18 mouse cellular contexts compared by ENCODE assay signal in the genomic region with DNA sequence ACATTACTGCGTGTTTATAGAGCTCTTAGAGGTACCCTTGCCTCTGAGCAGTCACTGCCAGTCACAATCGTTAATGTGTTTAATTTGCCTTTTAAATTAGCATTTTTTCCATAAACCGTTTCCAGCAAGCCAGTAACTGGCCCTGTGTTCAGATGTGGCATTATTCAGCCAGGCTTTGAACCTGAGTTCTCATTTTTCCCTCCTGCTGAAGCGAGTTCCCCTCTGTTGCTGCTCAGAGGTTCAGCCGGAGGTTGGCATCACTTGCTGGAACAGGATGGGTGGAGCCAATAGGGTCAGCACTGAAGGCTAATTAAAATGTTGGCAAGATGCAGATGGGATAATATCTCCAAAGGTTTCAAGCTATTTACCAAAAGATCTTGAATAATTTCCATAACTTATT. TPM values are rescaled to one million over a fixed set of nuclear protein-coding genes. Genes with fewer than 3 reads are reported as not detected.
DNase-seq lines count a peak whose midpoint lies in the region; ATAC-seq lines count a peak whose summit lies in the region.
"Had no signal": no experiment of that assay in that cellular context is flagged by ENCODE, and none has a peak within 500 bp of the region (broad histone marks: within the 10 kb centered on the region; RNA-seq: fewer than 3 reads in every experiment).

No protein-coding gene starts in this region.

- DNase-seq in forebrain, embryonic 10.5 days (ENCODE audit: extremely low spot score, low spot score), result no peak
- peak; percentile 52 for DNase-seq in kidney, adult 9 months
- DNase-seq in kidney, postnatal 4 days, result no peak
- no peak for DNase-seq in heart, adult 8-10 months (ENCODE audit: low spot score)
- DNase-seq: adrenal gland, postnatal 25 days; cerebellum, adult 9-10 months; gastrocnemius, postnatal 14 days; heart, adult 2 months; layer of hippocampus, adult 9-11 months; lung, postnatal 4 days; midbrain, embryonic 14.5 days; right cerebral cortex, postnatal 14 days; spleen, adult 18-20 months had no signal

- peak; percentile 55 for ATAC-seq in forebrain, embryonic 13.5 days
- no peak for ATAC-seq in embryonic facial prominence, embryonic 15.5 days (ENCODE audit: insufficient number of reproducible peaks, low FRiP score, low TSS enrichment, low read depth)
- ATAC-seq in limb, embryonic 15.5 days (ENCODE audit: insufficient number of reproducible peaks, low FRiP score, low TSS enrichment, low read depth), result 0 out of 2 replicates have a peak, but pooled peaks have one; percentile 58
- ATAC-seq: CD4-positive, CD25-positive, alpha-beta regulatory T cell, adult 4 months had no signal

- H3K9ac ChIP-seq in forebrain, embryonic 13.5 days, result no peak overlapping the region
- no peak overlapping the region for H3K9ac ChIP-seq in embryonic facial prominence, embryonic 15.5 days
- H3K9ac ChIP-seq in limb, embryonic 15.5 days, result no peak overlapping the region
- H3K9ac ChIP-seq: hindbrain, embryonic 14.5 days had no signal

- WGBS in forebrain, embryonic 13.5 days, result 36% methylated on average over 5 of the region's 5 CpGs
- 80% methylated on average over 5 of the region's 5 CpGs for WGBS in forebrain, embryonic 10.5 days
- WGBS in embryonic facial prominence, embryonic 15.5 days, result 44% methylated on average over 5 of the region's 5 CpGs
- 32% methylated on average over 5 of the region's 5 CpGs for WGBS in limb, embryonic 15.5 days

- peaks cover 14% of the 10 kb centered on the region for H3K4me1 ChIP-seq in forebrain, embryonic 13.5 days
- peaks cover 11% of the 10 kb centered on the region for H3K4me1 ChIP-seq in forebrain, embryonic 10.5 days
- 0 out of 2 replicates have a peak, but pooled peaks cover 6% of the 10 kb centered on the region for H3K4me1 ChIP-seq in embryonic facial prominence, embryonic 15.5 days
- peaks cover 22% of the 10 kb centered on the region for H3K4me1 ChIP-seq in limb, embryonic 15.5 days

- no peak overlapping the region for H3K4me2 ChIP-seq in forebrain, embryonic 13.5 days
- H3K4me2 ChIP-seq in embryonic facial prominence, embryonic 15.5 days (replicated peaks), result no peak overlapping the region
- no peak overlapping the region for H3K4me2 ChIP-seq in limb, embryonic 15.5 days
- H3K4me2 ChIP-seq: hindbrain, embryonic 14.5 days had no signal

- no peak overlapping the region for H3K4me3 ChIP-seq in forebrain, embryonic 13.5 days
- H3K4me3 ChIP-seq in forebrain, embryonic 10.5 days, result no peak overlapping the region
- no peak overlapping the region for H3K4me3 ChIP-seq in embryonic facial prominence, embryonic 15.5 days (replicated peaks)
- H3K4me3 ChIP-seq in limb, embryonic 15.5 days, result no peak overlapping the region
- H3K4me3 ChIP-seq: heart, adult 2 months had no signal

- no peaks in the 10 kb centered on the region for H3K36me3 ChIP-seq in forebrain, embryonic 13.5 days (ENCODE audit: poor library complexity, severe bottlenecking)
- no peaks in the 10 kb centered on the region for H3K36me3 ChIP-seq in forebrain, embryonic 10.5 days (replicated peaks)
- no peaks in the 10 kb centered on the region for H3K36me3 ChIP-seq in embryonic facial prominence, embryonic 15.5 days
- H3K36me3 ChIP-seq in limb, embryonic 15.5 days, result no peaks in the 10 kb centered on the region

- H3K9me3 ChIP-seq in forebrain, embryonic 13.5 days (replicated peaks), result no peaks in the 10 kb centered on the region
- no peaks in the 10 kb centered on the region for H3K9me3 ChIP-seq in forebrain, embryonic 10.5 days
- no peaks in the 10 kb centered on the region for H3K9me3 ChIP-seq in embryonic facial prominence, embryonic 15.5 days (replicated peaks)
- no peaks in the 10 kb centered on the region for H3K9me3 ChIP-seq in limb, embryonic 15.5 days

- H3K27ac ChIP-seq in forebrain, embryonic 13.5 days, result no peak overlapping the region
- no peak overlapping the region for H3K27ac ChIP-seq in forebrain, embryonic 10.5 days
- peak overlapping the region; percentile 25; the same call in 1 of the 2 replicates for H3K27ac ChIP-seq in embryonic facial prominence, embryonic 15.5 days (replicated peaks)
- H3K27ac ChIP-seq in limb, embryonic 15.5 days, result no peak overlapping the region
- H3K27ac ChIP-seq: heart, adult 2 months; hindbrain, embryonic 14.5 days had no signal

- no peaks in the 10 kb centered on the region for H3K27me3 ChIP-seq in forebrain, embryonic 13.5 days
- no peaks in the 10 kb centered on the region for H3K27me3 ChIP-seq in forebrain, embryonic 10.5 days (ENCODE audit: poor library complexity, severe bottlenecking)
- no peaks in the 10 kb centered on the region for H3K27me3 ChIP-seq in embryonic facial prominence, embryonic 15.5 days
- H3K27me3 ChIP-seq in limb, embryonic 15.5 days, result no peaks in the 10 kb centered on the region

RNA-seq across cellular contexts. Expression of gene Hmgcll1, which starts 28.7 kb away (rescaled TPM):
- polyA plus RNA-seq in forebrain, embryonic 13.5 days (2015; fragmentation: Nextera tagmentation; extraction: Ambion mirVana), result 11.6 and 17.3 TPM in 2 replicates
- 3.7 and 5.2 TPM in 2 replicates for polyA plus RNA-seq in forebrain, embryonic 10.5 days (2016; fragmentation: Nextera tagmentation; extraction: Ambion mirVana)
- 2.4 and 3.2 TPM in 2 replicates for polyA plus RNA-seq in embryonic facial prominence, embryonic 15.5 days (2015; fragmentation: Nextera tagmentation; extraction: Ambion mirVana)
- polyA plus RNA-seq in limb, embryonic 15.5 days (2015; fragmentation: Nextera tagmentation; extraction: Ambion mirVana), result 2.2 and 3.3 TPM in 2 replicates
- under 1 TPM in 3 of 4 experiments, not detected in 1; 0.11 to 0.22 (median 0.16) TPM for total RNA-seq in heart, adult 8-10 months (2022)
- polyA plus RNA-seq: CD4-positive, CD25-positive, alpha-beta regulatory T cell, adult 4 months had no signal
